Mouse (Mus musculus) liver, embryonic 11.5 days (tissue): ENCODE data around the gene Slc38a3. TPM values are rescaled to one million over a fixed set of nuclear protein-coding genes. Genes with fewer than 3 reads are reported as not detected.
A peak's percentile ranks its signal among the peaks of the same experiment; 100 is the strongest.

ENCODE experiments used
- ATAC-seq: fragments of 200-750 bp; cut with Nextera tagmentation; replicated peaks from 2 replicates; pipeline ENCODE4 v1.8.0; 2017; ENCODE audit warnings: moderate number of reproducible peaks, mild to moderate bottlenecking, moderate TSS enrichment, moderate library complexity; ENCODE audit not compliant: low FRiP score
- DNase-seq: peaks from one replicate; pipeline ENCODE4 v3.0.0-alpha.2; 2017; ENCODE audit warnings: low spot score
- H3K27ac ChIP-seq: fragments of 300-500 bp; sonication (generic); 2 replicates; pipeline ENCODE4 v1.5.1; 2014; ENCODE audit warnings: mild to moderate bottlenecking, low read depth, low read length, control low read depth
- H3K27me3 ChIP-seq: fragments of 300-500 bp; sonication (generic); replicated peaks from 2 replicates; pipeline ENCODE4 v1.6.1; 2014; ENCODE audit warnings: low read length, mixed read lengths; ENCODE audit not compliant: control insufficient read depth, insufficient read depth
- H3K36me3 ChIP-seq: fragments of 300-500 bp; sonication (generic); 2 replicates; pipeline ENCODE4 v1.6.1; 2014; ENCODE audit warnings: mild to moderate bottlenecking, low read length, moderate library complexity, mixed read lengths; ENCODE audit not compliant: control insufficient read depth, insufficient read depth
- H3K4me1 ChIP-seq: fragments of 300-500 bp; sonication (generic); replicated peaks from 2 replicates; pipeline ENCODE4 v1.6.1; 2014; ENCODE audit warnings: low read length, mixed read lengths; ENCODE audit not compliant: control insufficient read depth, insufficient read depth
- H3K4me2 ChIP-seq: fragments of 300-500 bp; sonication (generic); 2 replicates; pipeline ENCODE4 v1.6.1; 2014; ENCODE audit warnings: mild to moderate bottlenecking, control low read depth, moderate library complexity
- H3K4me3 ChIP-seq: fragments of 300-500 bp; sonication (generic); 2 replicates; pipeline ENCODE4 v1.5.1; 2014; ENCODE audit warnings: low read depth, low read length, control low read depth
- H3K9ac ChIP-seq: fragments of 300-500 bp; sonication (generic); 2 replicates; pipeline ENCODE4 v1.6.1; 2014; ENCODE audit warnings: low read depth, low read length, control low read depth
- H3K9me3 ChIP-seq: fragments of 300-500 bp; sonication (generic); 2 replicates; pipeline ENCODE4 v1.6.1; 2016; ENCODE audit warnings: low read length, inconsistent platforms, mixed read lengths; ENCODE audit not compliant: control insufficient read depth
- WGBS: fragments of 180-500 bp; shearing (Covaris S2); extraction: QIAGEN DNeasy Blood & Tissue Kit; methylation state at CpG from one replicate; pipeline ENCODE4 v1.1.7; 2014; 5-methylcytosine and 5-hydroxymethylcytosine counted together
- polyA plus RNA-seq: library from polyadenylated mRNA; unstranded; fragments of >200 nt; fragmentation: Nextera tagmentation; extraction: Ambion mirVana; gene quantifications from 2 replicates; pipeline ENCODE4 v1.2.1, GENCODE M21; 2014

Gene Slc38a3
- polyA plus RNA-seq, 1 experiment from 2014 or later, result 4.0 TPM

GRCm38 (mm10) chr9:107697811-107698521 lies 28.6 kb upstream of the Slc38a3 start:
- DNase-seq, result no peak
- no peaks in the 10 kb centered on the region for H3K9me3 ChIP-seq
- peaks cover 38% of the 10 kb centered on the region for H3K4me1 ChIP-seq
- H3K4me2 ChIP-seq, result no peak overlapping the region
- H3K27me3 ChIP-seq, result peaks cover 17% of the 10 kb centered on the region
- H3K27ac ChIP-seq, result peak overlapping the region; percentile 49; the same call in 1 of the 2 replicates
- ATAC-seq, result no peak
- H3K4me3 ChIP-seq, result no peak overlapping the region
- 45% methylated on average over 14 of the region's 14 CpGs for WGBS
- no peaks in the 10 kb centered on the region for H3K36me3 ChIP-seq
- H3K9ac ChIP-seq, result no peak overlapping the region

- DNase-seq, result no peak
- Histone ChIP-seq H3K27ac (no peak overlapping the region), H3K4me1 (peaks cover 30% of the 10 kb centered on the region), H3K27me3 (peaks cover 17% of the 10 kb centered on the region), H3K36me3 (no peaks in the 10 kb centered on the region), H3K4me2 (no peak overlapping the region; the same call in 1 of the 2 replicates), H3K4me3 (no peak overlapping the region), H3K9ac (no peak overlapping the region), H3K9me3 (no peaks in the 10 kb centered on the region)
- 0 out of 2 replicates have a peak, but pooled peaks have one; percentile 21 for ATAC-seq
- WGBS, result 49% methylated on average over 9 of the region's 9 CpGs
Measured at GRCm38 (mm10) chr9:107696845-107697610, 27.7 kb upstream of the Slc38a3 start.

GRCm38 (mm10) chr9:107696106-107696479 lies 26.8 kb upstream of the Slc38a3 start:
- 30% methylated on average over 6 of the region's 6 CpGs for WGBS
- H3K27ac ChIP-seq, result no peak overlapping the region
- H3K4me2 ChIP-seq, result no peak overlapping the region
- peaks cover 17% of the 10 kb centered on the region for H3K27me3 ChIP-seq
- peaks cover 30% of the 10 kb centered on the region for H3K4me1 ChIP-seq
- ATAC-seq (no peak), DNase-seq (no peak)
- no peak overlapping the region for H3K4me3 ChIP-seq
- H3K9me3 ChIP-seq, result no peaks in the 10 kb centered on the region
- no peaks in the 10 kb centered on the region for H3K36me3 ChIP-seq
- H3K9ac ChIP-seq, result no peak overlapping the region

GRCm38 (mm10) chr9:107695441-107696105 lies 26.2 kb upstream of the Slc38a3 start:
- Histone ChIP-seq H3K9ac (no peak overlapping the region), H3K4me2 (no peak overlapping the region), H3K4me1 (peaks cover 28% of the 10 kb centered on the region), H3K4me3 (no peak overlapping the region), H3K9me3 (no peaks in the 10 kb centered on the region), H3K27ac (no peak overlapping the region), H3K36me3 (no peaks in the 10 kb centered on the region), H3K27me3 (peaks cover 17% of the 10 kb centered on the region)
- WGBS, result 79% methylated on average over 12 of the region's 12 CpGs
- ATAC-seq, result no peak
- no peak for DNase-seq

- Histone ChIP-seq H3K4me3 (no peak overlapping the region), H3K9ac (no peak overlapping the region), H3K4me1 (peaks cover 25% of the 10 kb centered on the region), H3K36me3 (no peaks in the 10 kb centered on the region; the same call in 1 of the 2 replicates), H3K27me3 (peaks cover 9% of the 10 kb centered on the region), H3K9me3 (no peaks in the 10 kb centered on the region), H3K27ac (no peak overlapping the region), H3K4me2 (no peak overlapping the region)
- ATAC-seq (no peak), DNase-seq (no peak)
- WGBS, result 66% methylated on average over 7 of the region's 7 CpGs
Measured at GRCm38 (mm10) chr9:107694627-107695026, 25.3 kb upstream of the Slc38a3 start.

GRCm38 (mm10) chr9:107693433-107693987 lies 24.2 kb upstream of the Slc38a3 start:
- Histone ChIP-seq H3K4me3 (no peak overlapping the region), H3K36me3 (no peaks in the 10 kb centered on the region; the same call in 1 of the 2 replicates), H3K9me3 (no peaks in the 10 kb centered on the region), H3K27ac (no peak overlapping the region), H3K27me3 (0 out of 2 replicates have a peak, but pooled peaks cover 2% of the 10 kb centered on the region), H3K4me2 (no peak overlapping the region), H3K4me1 (peaks cover 19% of the 10 kb centered on the region), H3K9ac (no peak overlapping the region)
- ATAC-seq (no peak), DNase-seq (no peak)
- 72% methylated on average over 4 of the region's 4 CpGs for WGBS

- Histone ChIP-seq H3K9ac (no peak overlapping the region), H3K9me3 (no peaks in the 10 kb centered on the region), H3K27ac (no peak overlapping the region), H3K4me1 (peaks cover 11% of the 10 kb centered on the region), H3K27me3 (peaks cover under 1% of the 10 kb centered on the region; the same call in 1 of the 2 replicates), H3K4me2 (no peak overlapping the region), H3K36me3 (no peaks in the 10 kb centered on the region; the same call in 1 of the 2 replicates), H3K4me3 (no peak overlapping the region)
- 65% methylated on average over 5 of the region's 5 CpGs for WGBS
- no peak for DNase-seq
- no peak for ATAC-seq
Measured at GRCm38 (mm10) chr9:107692785-107693184, 23.5 kb upstream of the Slc38a3 start.

- Histone ChIP-seq H3K4me3 (no peak overlapping the region), H3K36me3 (peaks cover 5% of the 10 kb centered on the region), H3K4me1 (no peaks in the 10 kb centered on the region), H3K27ac (no peak overlapping the region), H3K9ac (no peak overlapping the region), H3K9me3 (no peaks in the 10 kb centered on the region), H3K4me2 (no peak overlapping the region), H3K27me3 (peaks cover 6% of the 10 kb centered on the region; the same call in 1 of the 2 replicates)
- ATAC-seq (no peak), DNase-seq (no peak)
- WGBS, result 68% methylated on average over 8 of the region's 8 CpGs
Measured at GRCm38 (mm10) chr9:107690391-107690790, 21.1 kb upstream of the Slc38a3 start.
